Comparison of ENCODE assay signal across 8 mouse cellular contexts in genomic region chr12:38928786-38929351, GRCm38 (mm10).
DNase-seq lines count a peak whose midpoint lies in the region; ATAC-seq lines count a peak whose summit lies in the region.

No protein-coding gene starts in this region.

- H3K9ac ChIP-seq in kidney, embryonic 14.5 days (ENCODE audit: low read depth, low read length) = no peak overlapping the region
- 0 out of 2 replicates have a peak overlapping the region, but pooled peaks have one; percentile 37 for H3K9ac ChIP-seq in heart, embryonic 13.5 days
- H3K9ac ChIP-seq in midbrain, embryonic 14.5 days (replicated peaks; ENCODE audit: low read length) = no peak overlapping the region

- H3K27ac ChIP-seq in kidney, embryonic 14.5 days (ENCODE audit: low read depth, low read length) = no peak overlapping the region
- peak overlapping the region; percentile 46 for H3K27ac ChIP-seq in heart, embryonic 13.5 days (replicated peaks)
- H3K27ac ChIP-seq in limb, embryonic 10.5 days = peak overlapping the region; percentile 71
- no peak overlapping the region for H3K27ac ChIP-seq in midbrain, embryonic 14.5 days (replicated peaks; ENCODE audit: low read depth, low read length)

- no peaks in the 10 kb centered on the region for H3K4me1 ChIP-seq in kidney, embryonic 14.5 days (ENCODE audit: control insufficient read depth, insufficient read depth, low read length)
- H3K4me1 ChIP-seq in heart, embryonic 13.5 days = peaks cover 13% of the 10 kb centered on the region
- H3K4me1 ChIP-seq in limb, embryonic 10.5 days = peaks cover 9% of the 10 kb centered on the region
- H3K4me1 ChIP-seq in midbrain, embryonic 14.5 days (ENCODE audit: control insufficient read depth, insufficient read depth, low read length) = no peaks in the 10 kb centered on the region

- H3K4me2 ChIP-seq in kidney, embryonic 14.5 days (replicated peaks; ENCODE audit: low read depth, low read length) = no peak overlapping the region
- H3K4me2 ChIP-seq in heart, embryonic 13.5 days = peak overlapping the region; percentile 9; the same call in 1 of the 2 replicates
- no peak overlapping the region for H3K4me2 ChIP-seq in midbrain, embryonic 14.5 days (ENCODE audit: low read length)

- no peaks in the 10 kb centered on the region for H3K27me3 ChIP-seq in kidney, embryonic 14.5 days (ENCODE audit: control insufficient read depth, insufficient read depth, low read length)
- no peaks in the 10 kb centered on the region for H3K27me3 ChIP-seq in heart, embryonic 13.5 days (replicated peaks)
- no peaks in the 10 kb centered on the region for H3K27me3 ChIP-seq in limb, embryonic 10.5 days (ENCODE audit: low read depth, poor library complexity, severe bottlenecking)
- H3K27me3 ChIP-seq in midbrain, embryonic 14.5 days (ENCODE audit: control insufficient read depth, insufficient read depth, low read length) = no peaks in the 10 kb centered on the region

- no peaks in the 10 kb centered on the region for H3K9me3 ChIP-seq in kidney, embryonic 14.5 days (ENCODE audit: control insufficient read depth, low read length)
- H3K9me3 ChIP-seq in heart, embryonic 13.5 days = no peaks in the 10 kb centered on the region
- no peaks in the 10 kb centered on the region for H3K9me3 ChIP-seq in limb, embryonic 10.5 days (replicated peaks)
- no peaks in the 10 kb centered on the region for H3K9me3 ChIP-seq in midbrain, embryonic 14.5 days (ENCODE audit: control insufficient read depth, low read length)

- no peak for DNase-seq in kidney, adult 9 months
- DNase-seq in adipocyte (ENCODE audit: low spot score) = peak; percentile 73
- DNase-seq in embryo, embryonic 9.5 days (ENCODE audit: extremely low spot score) = peak; percentile 9
- peak; percentile 33 for DNase-seq in limb, embryonic 10.5 days (ENCODE audit: low spot score)
- DNase-seq in midbrain, embryonic 14.5 days = peak; percentile 30
- no peak for DNase-seq in ovary, postnatal 10 days (ENCODE audit: low spot score)

- H3K36me3 ChIP-seq in kidney, embryonic 14.5 days (ENCODE audit: control insufficient read depth, insufficient read depth, low read length) = no peaks in the 10 kb centered on the region
- no peaks in the 10 kb centered on the region for H3K36me3 ChIP-seq in heart, embryonic 13.5 days
- no peaks in the 10 kb centered on the region for H3K36me3 ChIP-seq in limb, embryonic 10.5 days
- H3K36me3 ChIP-seq in midbrain, embryonic 14.5 days (ENCODE audit: control insufficient read depth, insufficient read depth, low read length) = no peaks in the 10 kb centered on the region

- peak; percentile 60; the same call in 1 of the 2 replicates for ATAC-seq in kidney, embryonic 14.5 days (ENCODE audit: low FRiP score, low TSS enrichment)
- ATAC-seq in heart, embryonic 13.5 days (ENCODE audit: extremely low read depth, insufficient number of reproducible peaks, low FRiP score, low TSS enrichment) = no peak
- ATAC-seq in midbrain, embryonic 14.5 days (ENCODE audit: low FRiP score, low TSS enrichment) = peak; percentile 37; the same call in 1 of the 2 replicates

- H3K4me3 ChIP-seq in kidney, embryonic 14.5 days (ENCODE audit: low read length) = no peak overlapping the region
- no peak overlapping the region for H3K4me3 ChIP-seq in heart, embryonic 13.5 days
- H3K4me3 ChIP-seq in limb, embryonic 10.5 days = no peak overlapping the region
- no peak overlapping the region for H3K4me3 ChIP-seq in midbrain, embryonic 14.5 days (replicated peaks; ENCODE audit: low read depth, low read length)

- 49% methylated on average over 11 of the region's 11 CpGs for WGBS in kidney, embryonic 14.5 days
- WGBS in heart, embryonic 13.5 days = 46% methylated on average over 11 of the region's 11 CpGs
- WGBS in limb, embryonic 10.5 days = 64% methylated on average over 11 of the region's 11 CpGs
- WGBS in midbrain, embryonic 14.5 days = 67% methylated on average over 11 of the region's 11 CpGs

Comparison
In these comparisons a context has a peak if more than half of its experiments do, and no peak if none do; other contexts are left out.
1. H3K27ac ChIP-seq: peak in heart, embryonic 13.5 days (single experiment) and limb, embryonic 10.5 days (single experiment); none in kidney, embryonic 14.5 days (single experiment) and midbrain, embryonic 14.5 days (single experiment).
2. DNase-seq: peak in adipocyte (single experiment), embryo, embryonic 9.5 days (single experiment), limb, embryonic 10.5 days (single experiment) and midbrain, embryonic 14.5 days (single experiment); none in kidney, adult 9 months (single experiment) and ovary, postnatal 10 days (single experiment).